Mouse (Mus musculus) limb, embryonic 15.5 days (tissue): ENCODE measurements around the gene Papolg. TPM values are rescaled to one million over a fixed set of nuclear protein-coding genes. Genes with fewer than 3 reads are reported as not detected.
A peak's percentile ranks its signal among the peaks of the same experiment; 100 is the strongest.
"Not testable (repeated sequence)": the region's sequence is repeated elsewhere in the genome, so short reads cannot be mapped to it uniquely, and the experiment has no call there.

Experiments
- ATAC-seq: fragments of 200-750 bp; cut with Nextera tagmentation; 2 replicates; pipeline ENCODE4 v1.8.0; 2017; ENCODE audit warnings: low read depth, moderate TSS enrichment; ENCODE audit not compliant: insufficient number of reproducible peaks, low FRiP score, low TSS enrichment
- H3K27ac ChIP-seq: fragments of 300-500 bp; sonication (generic); 2 replicates; pipeline ENCODE4 v1.5.1; 2015; ENCODE audit warnings: moderate library complexity, mild to moderate bottlenecking, inconsistent platforms
- H3K27me3 ChIP-seq: fragments of 300-500 bp; sonication (generic); 2 replicates; pipeline ENCODE4 v1.6.1; 2015; ENCODE audit warnings: inconsistent platforms
- H3K36me3 ChIP-seq: fragments of 300-500 bp; sonication (generic); 2 replicates; pipeline ENCODE4 v1.6.1; 2015; ENCODE audit warnings: inconsistent platforms
- H3K4me1 ChIP-seq: fragments of 300-500 bp; sonication (generic); 2 replicates; pipeline ENCODE4 v1.6.1; 2015; ENCODE audit warnings: inconsistent platforms
- H3K4me2 ChIP-seq: fragments of 300-500 bp; sonication (generic); 2 replicates; pipeline ENCODE4 v1.6.1; 2015; ENCODE audit warnings: mild to moderate bottlenecking, inconsistent platforms
- H3K4me3 ChIP-seq: fragments of 300-500 bp; sonication (generic); 2 replicates; pipeline ENCODE4 v1.5.1; 2015; ENCODE audit warnings: mild to moderate bottlenecking, inconsistent platforms
- H3K9ac ChIP-seq: fragments of 300-500 bp; sonication (generic); 2 replicates; pipeline ENCODE4 v1.6.1; 2015; ENCODE audit warnings: inconsistent platforms
- H3K9me3 ChIP-seq: fragments of 300-500 bp; sonication (generic); 2 replicates; pipeline ENCODE4 v1.6.1; 2016; ENCODE audit warnings: inconsistent platforms
- WGBS: fragments of 180-500 bp; shearing (Covaris S2); methylation state at CpG from one replicate; pipeline ENCODE4 v1.1.7; 2015; 5-methylcytosine and 5-hydroxymethylcytosine counted together
- polyA plus RNA-seq: library from polyadenylated mRNA; unstranded; fragments of >200 nt; fragmentation: Nextera tagmentation; extraction: Ambion mirVana; gene quantifications from 2 replicates; pipeline ENCODE4 v1.2.1, GENCODE M21; 2015

The Papolg gene
- polyA plus RNA-seq = 14.2 and 14.4 TPM in 2 replicates

DNA sequence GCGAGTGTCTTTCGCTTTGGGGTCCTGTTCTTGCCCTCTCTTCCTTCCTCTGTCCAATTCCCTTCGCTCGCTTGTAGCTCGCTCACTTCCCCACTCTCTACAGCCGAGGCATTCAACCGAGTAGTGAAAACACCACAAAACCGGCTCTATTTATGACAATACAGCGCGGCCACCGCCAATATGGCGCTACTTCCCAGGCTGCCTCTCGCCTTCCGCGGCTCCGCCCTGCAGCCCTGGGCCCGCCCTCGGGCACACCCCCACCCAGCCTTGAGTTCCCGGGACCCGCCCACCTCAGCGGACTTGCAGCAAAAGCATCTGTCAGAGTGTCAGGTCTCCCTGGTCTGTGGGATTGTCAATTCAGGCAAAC is at the start of gene Papolg:
Gene Papolg, minus strand, starts transcription at position 194 of the 367 bp plus-strand sequence.
- Histone ChIP-seq H3K4me2 (peak within 1 kb of the TSS; percentile 62), H3K4me1 (no peaks in the 10 kb centered on the region), H3K27ac (peak within 1 kb of the TSS; percentile 93), H3K9me3 (no peaks in the 10 kb centered on the region), H3K9ac (peak within 1 kb of the TSS; percentile 83), H3K36me3 (peaks cover 3% of the 10 kb centered on the region), H3K4me3 (peak within 1 kb of the TSS; percentile 90), H3K27me3 (no peaks in the 10 kb centered on the region)
- 1% methylated on average over 21 of the region's 21 CpGs for WGBS
- peak; percentile 96 for ATAC-seq

GRCm38 (mm10) chr11:23928146-23928545 is 33.1 kb upstream of the Papolg start:
- H3K9ac ChIP-seq, ATAC-seq, H3K36me3 ChIP-seq, H3K4me1 ChIP-seq, H3K27ac ChIP-seq, H3K27me3 ChIP-seq, H3K9me3 ChIP-seq: not testable (repeated sequence)
- H3K4me2 ChIP-seq = peak overlapping the region; percentile 33
- WGBS = 15% methylated on average over 8 of the region's 8 CpGs
- H3K4me3 ChIP-seq = peak overlapping the region; percentile 3; the same call in 1 of the 2 replicates

DNA sequence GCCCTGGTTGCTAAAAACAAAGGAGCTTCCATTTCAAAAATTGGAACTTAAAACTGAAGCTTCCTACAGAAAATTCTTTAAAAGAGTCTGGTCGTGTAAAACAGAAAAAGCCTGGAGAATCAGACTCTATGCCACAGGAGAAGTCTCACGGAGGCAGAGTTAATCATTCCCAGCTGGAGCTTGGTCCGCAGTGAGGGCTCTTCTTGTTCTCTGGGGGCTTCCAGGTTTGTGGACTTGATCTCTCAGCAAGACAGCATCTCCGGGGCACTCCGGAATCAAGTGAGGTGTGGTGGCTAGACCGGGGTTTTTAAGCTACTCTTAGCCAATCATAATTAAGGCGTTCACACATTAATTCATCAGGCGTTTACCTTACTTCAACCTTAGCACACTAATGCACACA is 32.6 kb upstream of the Papolg start:
- Histone ChIP-seq H3K36me3 (no peaks in the 10 kb centered on the region), H3K27me3 (no peaks in the 10 kb centered on the region), H3K4me2 (peak overlapping the region; percentile 33), H3K4me3 (no peak overlapping the region), H3K4me1 (no peaks in the 10 kb centered on the region), H3K27ac (no peak overlapping the region), H3K9me3 (no peaks in the 10 kb centered on the region), H3K9ac (no peak overlapping the region)
- WGBS = 24% methylated on average over 8 of the region's 8 CpGs
- no peak for ATAC-seq

- H3K4me1 ChIP-seq, H3K4me3 ChIP-seq, H3K36me3 ChIP-seq, ATAC-seq, H3K27ac ChIP-seq, H3K9ac ChIP-seq, H3K9me3 ChIP-seq, H3K27me3 ChIP-seq, H3K4me2 ChIP-seq: not testable (repeated sequence)
- WGBS = 63% methylated on average over 2 of the region's 2 CpGs
These were observed 18.8 kb upstream of the Papolg start for GRCm38 (mm10) chr11:23913824-23914223.

- H3K9me3 ChIP-seq = no peaks in the 10 kb centered on the region
- H3K4me3 ChIP-seq = no peak overlapping the region
- H3K27ac ChIP-seq = no peak overlapping the region
- H3K27me3 ChIP-seq = no peaks in the 10 kb centered on the region
- H3K4me2 ChIP-seq = no peak overlapping the region
- H3K36me3 ChIP-seq = no peaks in the 10 kb centered on the region
- no peak for ATAC-seq
- WGBS = 74% methylated on average over 1 of the region's 1 CpGs
- H3K9ac ChIP-seq = no peak overlapping the region
- H3K4me1 ChIP-seq = no peaks in the 10 kb centered on the region
These were observed 8.9 kb upstream of the Papolg start for GRCm38 (mm10) chr11:23903909-23904308.

DNA sequence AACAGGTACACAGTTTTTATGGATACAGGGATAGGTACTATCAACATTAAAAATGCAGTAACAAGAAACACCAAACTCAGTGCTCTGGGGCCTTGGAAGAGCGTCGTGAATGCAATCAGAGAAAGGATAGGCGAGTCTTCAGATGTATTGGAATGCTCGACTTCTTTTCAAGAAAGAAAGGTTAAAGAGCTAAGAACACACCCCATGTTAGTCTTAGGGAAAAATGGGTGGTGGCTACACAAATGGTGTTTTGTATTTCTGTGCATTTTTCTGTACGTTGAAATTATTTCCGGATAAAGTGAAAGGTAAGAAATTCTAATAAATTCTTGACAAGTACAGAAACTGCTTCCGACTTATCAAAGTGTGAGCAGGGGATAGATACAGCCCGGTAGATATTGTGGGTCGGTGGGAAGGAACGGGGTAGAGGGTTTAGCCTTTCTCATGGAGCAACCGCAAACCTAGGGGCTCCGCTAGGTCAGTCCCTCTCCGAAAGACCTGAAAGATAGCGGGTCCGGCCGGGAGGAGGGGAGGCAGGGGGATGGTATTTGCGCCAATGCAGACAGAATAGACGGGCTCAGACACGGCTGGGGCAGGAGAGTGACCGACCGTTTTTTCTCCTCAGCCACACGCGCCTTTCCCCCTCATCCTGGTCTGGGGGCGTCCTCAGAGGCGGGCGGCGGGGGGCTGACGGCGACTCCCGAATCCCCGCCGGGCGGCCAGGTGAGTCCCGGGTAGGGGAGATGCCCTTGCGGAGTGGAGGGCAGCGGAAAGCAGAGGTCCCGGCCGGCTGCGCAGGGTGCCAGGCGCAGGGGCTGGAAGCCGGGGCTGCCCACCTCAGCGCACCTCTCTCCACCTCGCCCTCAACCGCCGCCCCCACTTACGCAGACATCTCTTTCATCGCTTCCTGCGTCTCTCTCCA is 653 bp downstream of the Papolg start:
- Histone ChIP-seq H3K4me2 (peak overlapping the region; percentile 62), H3K9me3 (no peaks in the 10 kb centered on the region), H3K4me3 (peak overlapping the region; percentile 90), H3K36me3 (peaks cover 5% of the 10 kb centered on the region), H3K4me1 (no peaks in the 10 kb centered on the region), H3K27ac (peak overlapping the region; percentile 93), H3K9ac (peak overlapping the region; percentile 83), H3K27me3 (no peaks in the 10 kb centered on the region)
- under 1% methylated on average over 43 of the region's 48 CpGs for WGBS
- ATAC-seq = peak; percentile 74

DNA sequence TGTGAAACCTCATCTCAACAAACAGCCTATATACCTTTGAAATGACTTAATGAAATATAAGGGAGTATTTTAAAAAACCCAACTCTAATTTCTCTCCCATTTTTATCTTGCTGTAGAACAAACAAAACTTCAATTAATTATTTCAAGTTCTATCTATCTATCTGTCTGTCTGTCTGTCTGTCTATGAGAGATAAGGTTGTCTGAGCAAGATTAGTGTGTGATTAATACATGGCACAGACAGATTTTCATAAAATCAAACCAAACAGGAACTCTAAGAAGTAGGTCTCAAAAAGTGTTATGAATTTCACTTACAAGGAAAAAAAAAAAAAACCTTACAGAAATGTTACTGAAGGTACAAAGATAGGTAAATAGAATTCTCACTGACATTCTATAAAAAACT is 1.5 kb downstream of the Papolg start:
- no peak overlapping the region for H3K27ac ChIP-seq
- no peaks in the 10 kb centered on the region for H3K27me3 ChIP-seq
- H3K4me3 ChIP-seq = no peak overlapping the region
- H3K4me1 ChIP-seq = no peaks in the 10 kb centered on the region
- no peak overlapping the region for H3K9ac ChIP-seq
- H3K9me3 ChIP-seq = no peaks in the 10 kb centered on the region
- H3K4me2 ChIP-seq = no peak overlapping the region
- no peak for ATAC-seq
- H3K36me3 ChIP-seq = peaks cover 12% of the 10 kb centered on the region

- WGBS = 85% methylated on average over 2 of the region's 2 CpGs
- no peaks in the 10 kb centered on the region for H3K27me3 ChIP-seq
- H3K4me3 ChIP-seq = no peak overlapping the region
- no peak for ATAC-seq
- no peak overlapping the region for H3K9ac ChIP-seq
- H3K27ac ChIP-seq = no peak overlapping the region
- no peak overlapping the region for H3K4me2 ChIP-seq
- H3K36me3 ChIP-seq = peaks cover 60% of the 10 kb centered on the region
- H3K9me3 ChIP-seq = no peaks in the 10 kb centered on the region
- no peaks in the 10 kb centered on the region for H3K4me1 ChIP-seq
These were observed 30.7 kb downstream of the Papolg start for GRCm38 (mm10) chr11:23864326-23864725.

DNA sequence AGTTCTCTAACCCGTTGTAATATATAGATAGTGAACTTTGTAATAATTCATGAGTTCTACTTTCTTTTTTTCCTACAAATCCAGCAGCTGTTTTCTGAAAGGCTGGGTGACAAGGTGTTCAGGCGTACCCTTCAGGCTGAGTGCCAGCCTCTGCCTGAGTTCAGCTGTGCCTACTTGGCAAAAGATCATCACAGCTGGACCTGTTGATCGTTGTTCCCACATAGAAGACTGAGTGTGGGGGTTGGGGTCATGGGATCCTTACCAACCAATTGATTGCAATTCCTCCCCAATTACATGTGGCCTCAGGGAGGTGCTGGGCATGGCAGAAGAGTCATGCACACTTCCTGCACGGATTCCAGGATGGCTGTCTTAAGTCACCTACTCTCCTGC is 38.3 kb downstream of the Papolg start:
- ATAC-seq = no peak
- H3K4me1 ChIP-seq = no peaks in the 10 kb centered on the region
- peaks cover 41% of the 10 kb centered on the region for H3K36me3 ChIP-seq
- H3K27me3 ChIP-seq = no peaks in the 10 kb centered on the region
- H3K4me3 ChIP-seq = no peak overlapping the region
- no peaks in the 10 kb centered on the region for H3K9me3 ChIP-seq
- H3K9ac ChIP-seq = no peak overlapping the region
- no peak overlapping the region for H3K27ac ChIP-seq
- 76% methylated on average over 4 of the region's 4 CpGs for WGBS
- H3K4me2 ChIP-seq = no peak overlapping the region

GRCm38 (mm10) chr11:23856054-23856722 is 38.9 kb downstream of the Papolg start:
- Histone ChIP-seq H3K27me3 (no peaks in the 10 kb centered on the region), H3K4me3 (no peak overlapping the region), H3K36me3 (peaks cover 36% of the 10 kb centered on the region), H3K27ac (no peak overlapping the region), H3K9ac (no peak overlapping the region), H3K4me2 (no peak overlapping the region), H3K9me3 (no peaks in the 10 kb centered on the region), H3K4me1 (no peaks in the 10 kb centered on the region)
- 77% methylated on average over 7 of the region's 7 CpGs for WGBS
- no peak for ATAC-seq

GRCm38 (mm10) chr11:23855182-23855802 is 39.8 kb downstream of the Papolg start:
- no peak overlapping the region for H3K4me3 ChIP-seq
- no peak for ATAC-seq
- WGBS = 10% methylated on average over 3 of the region's 3 CpGs

GRCm38 (mm10) chr11:23853306-23853705 is 41.7 kb downstream of the Papolg start:
- Histone ChIP-seq H3K4me1 (no peaks in the 10 kb centered on the region), H3K9ac (no peak overlapping the region), H3K27ac (no peak overlapping the region), H3K4me3 (no peak overlapping the region), H3K4me2 (no peak overlapping the region), H3K36me3 (peaks cover 15% of the 10 kb centered on the region), H3K27me3 (no peaks in the 10 kb centered on the region), H3K9me3 (no peaks in the 10 kb centered on the region)
- ATAC-seq = no peak
- 64% methylated on average over 5 of the region's 5 CpGs for WGBS

More at GRCm38 (mm10) chr11:23855182-23855802, 39.8 kb downstream of the Papolg start:
- no peak overlapping the region for H3K4me2 ChIP-seq
- no peaks in the 10 kb centered on the region for H3K4me1 ChIP-seq
- peaks cover 33% of the 10 kb centered on the region for H3K36me3 ChIP-seq
- H3K9me3 ChIP-seq = no peaks in the 10 kb centered on the region
- no peak overlapping the region for H3K9ac ChIP-seq
- no peaks in the 10 kb centered on the region for H3K27me3 ChIP-seq
- no peak overlapping the region for H3K27ac ChIP-seq
